ENCODE assay signal across 8 mouse cellular contexts in genomic region chr9:64671341-64672319, GRCm38 (mm10).
DNase-seq lines count a peak whose midpoint lies in the region; ATAC-seq lines count a peak whose summit lies in the region.
"Not testable (repeated sequence)": the region's sequence is repeated elsewhere in the genome, so short reads cannot be mapped to it uniquely, and the experiment has no call there.

No protein-coding gene starts in this region.

- 0 out of 2 replicates have a peak overlapping the region, but pooled peaks have one; percentile 13 for H3K4me2 ChIP-seq in liver, embryonic 11.5 days

- peak; percentile 32 for DNase-seq in CD4-positive, CD25-positive, alpha-beta regulatory T cell, adult 2 months (ENCODE audit: low read depth, low spot score)
- DNase-seq in adrenal gland, postnatal 10 days: peak; percentile 21
- DNase-seq in embryo, embryonic 9.5 days (ENCODE audit: extremely low spot score): peak; percentile 66
- DNase-seq in hindbrain, embryonic 10.5 days (ENCODE audit: low spot score): peak; percentile 39
- peak; percentile 51 for DNase-seq in liver, embryonic 11.5 days (ENCODE audit: low spot score)
- peak; percentile 7 for DNase-seq in lung, postnatal 14 days
- peak; percentile 42 for DNase-seq in retina, embryonic 14.5 days (ENCODE audit: low spot score)
- DNase-seq in thymus, postnatal 25 days: peak; percentile 8

- 26% methylated on average over 10 of the region's 11 CpGs for WGBS in hindbrain, embryonic 10.5 days
- 30% methylated on average over 8 of the region's 11 CpGs for WGBS in liver, embryonic 11.5 days

- not testable (repeated sequence) for H3K36me3 ChIP-seq in hindbrain, embryonic 10.5 days; liver, embryonic 11.5 days (ENCODE audit: control insufficient read depth, insufficient read depth, low read length)

- H3K27me3 ChIP-seq in hindbrain, embryonic 10.5 days (ENCODE audit: insufficient read depth, poor library complexity, severe bottlenecking); liver, embryonic 11.5 days (replicated peaks; ENCODE audit: control insufficient read depth, insufficient read depth, low read length): not testable (repeated sequence)

- not testable (repeated sequence) for H3K4me3 ChIP-seq in hindbrain, embryonic 10.5 days; liver, embryonic 11.5 days (ENCODE audit: low read depth, low read length)

- peaks cover 33% of the 10 kb centered on the region for H3K4me1 ChIP-seq in hindbrain, embryonic 10.5 days (replicated peaks)
- H3K4me1 ChIP-seq in liver, embryonic 11.5 days (replicated peaks; ENCODE audit: control insufficient read depth, insufficient read depth, low read length): not testable (repeated sequence)

- not testable (repeated sequence) for H3K9me3 ChIP-seq in hindbrain, embryonic 10.5 days; liver, embryonic 11.5 days (ENCODE audit: control insufficient read depth, low read length)

- not testable (repeated sequence) for H3K27ac ChIP-seq in hindbrain, embryonic 10.5 days; liver, embryonic 11.5 days (ENCODE audit: low read depth, low read length)

- H3K9ac ChIP-seq in liver, embryonic 11.5 days (ENCODE audit: low read depth, low read length): not testable (repeated sequence)

- peak; percentile 75 for ATAC-seq in liver, embryonic 11.5 days (replicated peaks; ENCODE audit: low FRiP score)

Comparison
In these comparisons a context has a peak if more than half of its experiments do, and no peak if none do; other contexts are left out.
1. DNase-seq: peak in every context shown above with its lines; median percentile 66 in embryo, embryonic 9.5 days; 51 in liver, embryonic 11.5 days; 42 in retina, embryonic 14.5 days; 39 in hindbrain, embryonic 10.5 days; 32 in CD4-positive, CD25-positive, alpha-beta regulatory T cell, adult 2 months; 21 in adrenal gland, postnatal 10 days; 8 in thymus, postnatal 25 days; 7 in lung, postnatal 14 days.